Mouse (Mus musculus): Measurements from ENCODE around the gene Ppm1m. TPM values are rescaled to one million over a fixed set of nuclear protein-coding genes. Genes with fewer than 3 reads are reported as not detected.

Gene Ppm1m
- total RNA-seq, 2 experiments from 2014 or later, result 119 to 129 TPM

GRCm38 (mm10) chr9:106157623-106157925 lies 42.0 kb downstream of the Ppm1m start:
- no peak for DNase-seq

DNA sequence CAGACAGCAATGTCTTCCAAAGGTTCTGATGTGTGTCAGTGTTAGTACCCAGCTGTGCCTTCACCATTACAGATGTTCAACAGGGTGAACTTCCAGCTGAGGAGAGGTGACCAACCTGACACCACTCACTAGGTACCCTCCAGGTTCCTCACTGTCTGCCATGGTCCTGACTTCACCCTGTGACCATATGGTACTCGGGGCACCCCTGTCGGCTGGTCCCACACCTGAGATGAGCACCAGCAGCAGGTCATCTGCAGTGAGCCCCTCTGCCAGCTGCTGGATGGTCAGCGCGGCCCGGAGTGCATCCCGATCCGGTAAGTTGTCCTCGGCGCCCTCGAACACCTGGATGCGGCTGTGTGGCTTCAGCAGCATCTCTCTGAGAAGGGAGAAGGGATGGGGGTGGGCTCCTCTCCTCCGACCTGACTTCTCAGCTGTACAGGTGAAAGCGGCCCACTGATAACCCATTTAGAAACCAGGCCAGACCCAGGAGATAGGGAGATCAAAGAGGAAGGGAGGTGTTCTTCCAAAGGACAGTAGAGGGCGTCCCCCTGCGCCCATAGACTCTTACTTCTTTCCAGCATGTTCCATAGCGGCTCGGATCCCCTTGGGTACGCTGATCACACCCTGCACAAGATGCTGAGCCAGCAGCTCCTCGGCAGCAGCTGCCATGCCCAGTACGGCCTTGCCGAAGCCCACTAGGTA lies 42.5 kb downstream of the Ppm1m start:
- DNase-seq, result no peak

DNA sequence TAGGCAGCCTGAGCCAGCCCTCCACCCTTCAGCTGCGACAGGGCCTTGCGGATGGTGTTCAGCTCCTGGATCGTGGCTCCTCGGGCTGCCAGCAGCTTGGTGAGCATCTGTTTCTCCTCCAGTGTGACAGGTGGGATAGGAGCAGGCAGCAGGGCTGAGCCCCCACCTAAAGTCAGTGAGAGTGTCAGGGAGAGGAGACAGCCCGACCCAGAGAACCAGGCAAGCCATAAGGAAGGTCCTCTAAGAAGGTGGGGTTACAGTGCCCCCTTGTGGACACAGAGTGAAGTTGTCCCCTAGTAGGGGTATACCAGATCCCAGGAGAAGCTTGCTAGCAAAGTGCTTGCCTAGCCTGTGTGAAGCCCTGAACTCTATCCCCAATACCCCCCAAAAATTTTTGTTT lies 43.1 kb downstream of the Ppm1m start:
- peak; percentile 72 for DNase-seq

- peak; percentile 80 for DNase-seq
Measured at GRCm38 (mm10) chr9:106154106-106154505, 45.4 kb downstream of the Ppm1m start.

GRCm38 (mm10) chr9:106149399-106149754 lies 50.2 kb downstream of the Ppm1m start:
- no peak for DNase-seq

- no peak for DNase-seq
Measured at GRCm38 (mm10) chr9:106148541-106149398, 50.8 kb downstream of the Ppm1m start.

GRCm38 (mm10) chr9:106147851-106148431 lies 51.6 kb downstream of the Ppm1m start:
- DNase-seq, result no peak

DNA sequence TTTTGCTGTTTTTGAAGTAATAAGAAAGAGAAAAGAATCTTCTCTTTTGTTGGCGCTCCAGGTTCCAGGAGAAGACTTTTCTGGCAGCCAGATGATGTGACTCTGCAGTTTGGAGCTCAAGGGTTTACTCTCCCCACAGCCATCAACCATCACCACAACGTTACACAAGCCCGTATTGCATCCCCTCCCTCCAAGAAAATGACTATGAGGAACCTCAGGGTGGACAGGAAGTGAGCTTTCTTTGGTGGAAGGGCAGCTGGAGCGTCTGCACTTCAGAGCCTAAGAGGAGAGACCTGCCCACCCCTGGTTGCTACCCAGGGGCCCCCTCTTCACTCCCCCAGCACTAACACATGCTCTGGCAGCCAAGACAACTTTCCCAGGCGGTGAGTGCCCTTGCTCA lies 52.3 kb downstream of the Ppm1m start:
- DNase-seq, result no peak

- no peak for DNase-seq
Measured at GRCm38 (mm10) chr9:106145582-106145981, 54.0 kb downstream of the Ppm1m start.

Small RNA genes within 50 kb of the gene (microRNA-seq; reads per million reads assigned to microRNA genes)
- gene Mir135a-1 (not detected), gene Mirlet7g (93,618 reads per million, percentile 100 among the genes with 10 or more reads in this experiment)

Other genes starting within 250 kb of the Ppm1m start
- gene Col6a5, start 239.1 kb downstream of the Ppm1m start, total RNA-seq (2021), result 1 to 10 TPM; 4.8 to 4.9 TPM
- 1 to 10 TPM in 1 of 2 experiments, under 1 TPM in 1; 0.96 to 1.7 TPM for gene Col6a4, start 103.0 kb downstream of the Ppm1m start, total RNA-seq (2021)
- gene Glyctk, start 41.6 kb downstream of the Ppm1m start, total RNA-seq (2021), result 10 to 100 TPM; 15.7 to 23.2 TPM
- gene Wdr82, start 28.8 kb downstream of the Ppm1m start, total RNA-seq (2021), result 10 to 100 TPM; 72.1 to 87.6 TPM
- 10 to 100 TPM; 38.5 to 58.6 TPM for gene Twf2, start 3.4 kb upstream of the Ppm1m start, total RNA-seq (2021)
- gene Tlr9, start 22.9 kb upstream of the Ppm1m start, total RNA-seq (2021), result 1 to 10 TPM; 1.2 to 1.5 TPM
- gene Alas1, start 48.9 kb upstream of the Ppm1m start, total RNA-seq (2021), result 1,000 to 10,000 TPM in 1 of 2 experiments, 100 to 1,000 TPM in 1; 940 to 1,609 TPM
- gene Poc1a, start 81.3 kb upstream of the Ppm1m start, total RNA-seq (2021), result 1 to 10 TPM; 7.3 to 8.8 TPM
- gene Dusp7, start 168.9 kb upstream of the Ppm1m start, total RNA-seq (2021), result 10 to 100 TPM; 21.0 to 26.1 TPM
- gene Rpl29, start 229.7 kb upstream of the Ppm1m start, total RNA-seq (2021), result 100 to 1,000 TPM; 485 to 490 TPM
- gene Acy1, start 238.6 kb upstream of the Ppm1m start, total RNA-seq (2021), result 10 to 100 TPM; 21.3 to 23.1 TPM
- 10 to 100 TPM; 30.7 to 32.6 TPM for gene Abhd14b, start 247.7 kb upstream of the Ppm1m start, total RNA-seq (2021)
- gene Abhd14a, start 247.9 kb upstream of the Ppm1m start, total RNA-seq (2021), result 10 to 100 TPM; 20.6 to 24.6 TPM

Measured in adrenal gland, postnatal 10 days (tissue).